Mouse (Mus musculus) liver, embryonic 14.5 days (tissue): Measurements from ENCODE around the gene Rap1gap2.

Experiments used
- CTCF ChIP-seq: IDR thresholded peaks from 2 replicates; pipeline ENCODE4 v1.5.1; 2016; ENCODE audit warnings: antibody characterized with exemption, low read depth, control low read depth
- EP300 ChIP-seq: IDR thresholded peaks from 2 replicates; pipeline ENCODE4 v1.6.1; 2016; ENCODE audit warnings: antibody characterized with exemption, low read depth

DNA sequence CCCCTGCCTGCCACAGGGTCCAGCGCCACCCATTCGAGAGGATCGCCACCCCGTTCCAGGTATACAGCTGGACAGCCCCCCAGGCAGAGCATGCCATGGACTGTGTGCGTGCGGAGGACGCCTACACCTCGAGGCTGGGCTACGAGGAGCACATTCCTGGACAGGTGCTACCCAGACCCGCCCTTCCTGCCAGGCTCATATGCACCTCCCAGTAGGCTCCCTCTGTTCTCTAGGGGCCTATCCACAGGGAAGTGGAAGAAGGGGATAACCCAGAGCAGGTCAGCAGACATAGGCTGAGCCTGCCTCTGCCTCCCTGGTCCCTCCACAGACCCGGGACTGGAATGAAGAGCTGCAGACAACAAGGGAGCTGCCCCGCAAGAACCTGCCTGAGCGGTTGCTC, 49.6 kb upstream of the Rap1gap2 start:
- TF ChIP-seq CTCF (no peak), EP300 (no peak)
